Mouse (Mus musculus): ENCODE measurements around the gene Tas2r126. TPM values are rescaled to one million over a fixed set of nuclear protein-coding genes. Genes with fewer than 3 reads are reported as not detected.

The Tas2r126 gene
- 1 to 10 TPM in 1 of 2 experiments, under 1 TPM in 1; 0.73 to 1.6 TPM for total RNA-seq (2023)

GRCm38 (mm10) chr6:42434446-42434845, at the start of gene Tas2r126:
TSS of gene Tas2r126 (plus strand) at chr6:42434535.

GRCm38 (mm10) chr6:42399938-42400337, 34.4 kb upstream of the Tas2r126 start, which contains the start of gene Tas2r143:
TSS of gene Tas2r143 (plus strand) at chr6:42400238.

GRCm38 (mm10) chr6:42405134-42405533, 29.2 kb upstream of the Tas2r126 start, which contains the start of gene Tas2r135:
TSS of gene Tas2r135 (plus strand) at chr6:42405434.

GRCm38 (mm10) chr6:42465096-42465495, 30.8 kb downstream of the Tas2r126 start, which contains the start of gene Olfr458:
TSS of gene Olfr458 (minus strand) at chr6:42465196.

GRCm38 (mm10) chr6:42476235-42476634, 41.9 kb downstream of the Tas2r126 start, which contains the start of gene Olfr457:
TSS of gene Olfr457 (minus strand) at chr6:42476335.

Other genes with a start within 250 kb of the Tas2r126 start
- not detected for gene Tas2r144, start 219.2 kb upstream of the Tas2r126 start, total RNA-seq (2023)
- gene Gstk1, start 188.6 kb upstream of the Tas2r126 start, total RNA-seq (2023): 10 to 100 TPM; 13.0 to 15.5 TPM
- gene Tmem139, start 172.6 kb upstream of the Tas2r126 start, total RNA-seq (2023): not detected
- gene Casp2, start 169.6 kb upstream of the Tas2r126 start, total RNA-seq (2023): 100 to 1,000 TPM in 1 of 2 experiments, 10 to 100 TPM in 1; 95.1 to 103 TPM
- under 1 TPM; 0.39 to 0.86 TPM for gene Clcn1, start 147.8 kb upstream of the Tas2r126 start, total RNA-seq (2023)
- gene Fam131b, start 109.9 kb upstream of the Tas2r126 start, total RNA-seq (2023): under 1 TPM in 1 of 2 experiments, not detected in 1; 0.12 TPM
- 100 to 1,000 TPM; 586 to 636 TPM for gene Zyx, start 84.9 kb upstream of the Tas2r126 start, total RNA-seq (2023)
- under 1 TPM in 1 of 2 experiments, not detected in 1; 0.24 TPM for gene Epha1, start 61.3 kb upstream of the Tas2r126 start, total RNA-seq (2023)
- 1 to 10 TPM in 1 of 2 experiments, under 1 TPM in 1; 0.97 to 1.7 TPM for gene Tas2r143, start 34.3 kb upstream of the Tas2r126 start, total RNA-seq (2023)
- 1 to 10 TPM; 1.2 to 1.5 TPM for gene Tas2r135, start 29.1 kb upstream of the Tas2r126 start, total RNA-seq (2023)
- not detected for gene Olfr458, start 30.7 kb downstream of the Tas2r126 start, total RNA-seq (2023)
- gene Olfr457, start 41.8 kb downstream of the Tas2r126 start, total RNA-seq (2023): not detected
- not detected for gene Olfr456, start 52.7 kb downstream of the Tas2r126 start, total RNA-seq (2023)
- gene Olfr455, start 113.1 kb downstream of the Tas2r126 start, total RNA-seq (2023): not detected
- gene Tcaf3, start 163.2 kb downstream of the Tas2r126 start, total RNA-seq (2023): not detected
- under 1 TPM; 0.31 to 0.43 TPM for gene Tcaf2, start 210.7 kb downstream of the Tas2r126 start, total RNA-seq (2023)